Mouse (Mus musculus) bone marrow, adult 2 months (tissue): ENCODE results near the gene Gm26620.

ENCODE experiments used
- CTCF ChIP-seq: fragments of 200-500 bp; IDR thresholded peaks from 2 replicates; pipeline ENCODE4 v1.5.1; 2011; ENCODE audit warnings: low read length, control low read depth; ENCODE audit not compliant: control insufficient read depth, insufficient read depth
- POLR2A ChIP-seq: fragments of 200-500 bp; IDR thresholded peaks from 2 replicates; pipeline ENCODE4 v1.6.1; 2011; ENCODE audit warnings: low read depth, mild to moderate bottlenecking, control low read depth, low read length, borderline replicate concordance; ENCODE audit not compliant: control insufficient read depth

GRCm38 (mm10) chr1:170875676-170876075 is 9.2 kb upstream of the Gm26620 start:
- TF ChIP-seq CTCF (no peak), POLR2A (no peak)
